ENCODE assay signal across 9 mouse cellular contexts in the genomic region with DNA sequence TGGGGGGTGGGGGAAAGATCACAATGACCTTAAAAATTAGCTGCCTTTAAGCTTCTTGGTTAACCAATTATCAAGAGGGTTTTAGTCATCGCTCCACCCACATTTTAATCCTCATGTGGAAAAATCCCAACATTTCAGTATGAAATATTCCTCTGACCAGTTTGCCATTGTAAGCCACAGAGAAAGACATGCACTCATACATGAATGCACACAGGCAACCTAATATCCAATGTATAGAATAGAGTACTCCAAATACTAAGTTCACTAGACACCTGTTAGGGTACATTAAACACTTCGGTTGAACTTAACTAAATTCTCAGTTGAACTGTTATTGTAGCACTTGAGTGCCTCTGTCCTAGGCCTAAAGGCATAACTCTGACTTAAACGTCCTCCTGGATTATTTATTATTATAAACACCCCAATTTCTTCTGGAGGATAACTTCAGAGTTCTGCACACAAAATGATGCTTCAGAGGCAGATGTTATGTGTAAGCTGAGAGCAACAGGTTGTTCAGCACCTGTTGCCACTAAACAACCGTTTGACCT. TPM values are rescaled to one million over a fixed set of nuclear protein-coding genes. Genes with fewer than 3 reads are reported as not detected.
DNase-seq lines count a peak whose midpoint lies in the region; ATAC-seq and TF ChIP-seq lines count a peak whose summit lies in the region.
"Had no signal": no experiment of that assay in that cellular context is flagged by ENCODE, and none has a peak within 500 bp of the region (broad histone marks: within the 10 kb centered on the region; RNA-seq: fewer than 3 reads in every experiment).

No protein-coding gene starts in this region.

- no peak for TF ChIP-seq CTCF in liver, adult 2 months (IDR thresholded peaks at IDR 0.05; ENCODE audit: low read depth, low read length)

- H3K4me2 ChIP-seq in forebrain, embryonic 13.5 days = peak overlapping the region; percentile 83
- peak overlapping the region; percentile 78 for H3K4me2 ChIP-seq in limb, embryonic 12.5 days
- peak overlapping the region; percentile 71 for H3K4me2 ChIP-seq in neural tube, embryonic 15.5 days

- no peak for TF ChIP-seq POLR2A in liver, adult 2 months (IDR thresholded peaks at IDR 0.05; ENCODE audit: extremely low read depth, insufficient read depth, low read length)

- peak overlapping the region; percentile 92 for H3K9ac ChIP-seq in liver, adult 2 months (ENCODE audit: low read depth, low read length)
- 0 out of 2 replicates have a peak overlapping the region, but pooled peaks have one; percentile 90 for H3K9ac ChIP-seq in forebrain, embryonic 13.5 days
- no peak overlapping the region for H3K9ac ChIP-seq in limb, embryonic 12.5 days (replicated peaks)
- peak overlapping the region; percentile 90 for H3K9ac ChIP-seq in neural tube, embryonic 15.5 days (replicated peaks)

- DNase-seq in liver, adult 2 months (ENCODE audit: extremely low read depth, low read depth, low spot score) = peak; percentile 31
- DNase-seq in liver = no peak
- no peak for DNase-seq in adrenal gland, adult 18-20 months (ENCODE audit: low spot score in 2 of 2)
- DNase-seq in left cerebral cortex, postnatal 25 days (ENCODE audit: low spot score in 2 of 2) = no peak
- DNase-seq in cerebellum, adult 11 months = no peak
- DNase-seq: thymus, postnatal 25 days had no signal

- H3K27me3 ChIP-seq in liver, adult 2 months (ENCODE audit: control insufficient read depth, insufficient read depth, low read length) = no peaks in the 10 kb centered on the region
- H3K27me3 ChIP-seq in forebrain, embryonic 13.5 days = peaks cover 9% of the 10 kb centered on the region; the same call in 1 of the 2 replicates
- no peaks in the 10 kb centered on the region for H3K27me3 ChIP-seq in limb, embryonic 12.5 days
- no peaks in the 10 kb centered on the region for H3K27me3 ChIP-seq in neural tube, embryonic 15.5 days (replicated peaks)

- no peak overlapping the region; the same call in 1 of the 2 replicates for H3K27ac ChIP-seq in liver, adult 2 months (replicated peaks; ENCODE audit: insufficient read depth, low read depth, low read length)
- no peak overlapping the region for H3K27ac ChIP-seq in forebrain, embryonic 13.5 days
- H3K27ac ChIP-seq in limb, embryonic 12.5 days = no peak overlapping the region
- no peak overlapping the region; the same call in 1 of the 2 replicates for H3K27ac ChIP-seq in neural tube, embryonic 15.5 days (replicated peaks)

- peaks cover 27% of the 10 kb centered on the region; the same call in 1 of the 2 replicates for H3K79me2 ChIP-seq in liver, adult 2 months (ENCODE audit: control insufficient read depth, insufficient read depth, low read length)

- H3K36me3 ChIP-seq in liver, adult 2 months (ENCODE audit: control insufficient read depth, insufficient read depth, low read length) = no peaks in the 10 kb centered on the region
- no peaks in the 10 kb centered on the region for H3K36me3 ChIP-seq in forebrain, embryonic 13.5 days (ENCODE audit: poor library complexity, severe bottlenecking)
- no peaks in the 10 kb centered on the region for H3K36me3 ChIP-seq in limb, embryonic 12.5 days
- H3K36me3 ChIP-seq in neural tube, embryonic 15.5 days = no peaks in the 10 kb centered on the region

- H3K9me3 ChIP-seq in forebrain, embryonic 13.5 days (replicated peaks) = no peaks in the 10 kb centered on the region
- H3K9me3 ChIP-seq in limb, embryonic 12.5 days = no peaks in the 10 kb centered on the region
- no peaks in the 10 kb centered on the region for H3K9me3 ChIP-seq in neural tube, embryonic 15.5 days (replicated peaks)

- H3K4me1 ChIP-seq in liver, adult 2 months (ENCODE audit: control insufficient read depth, insufficient read depth, low read length) = peaks cover 33% of the 10 kb centered on the region
- peaks cover 78% of the 10 kb centered on the region for H3K4me1 ChIP-seq in forebrain, embryonic 13.5 days
- peaks cover 65% of the 10 kb centered on the region for H3K4me1 ChIP-seq in limb, embryonic 12.5 days (replicated peaks)
- peaks cover 70% of the 10 kb centered on the region for H3K4me1 ChIP-seq in neural tube, embryonic 15.5 days

- 55% methylated on average over 4 of the region's 4 CpGs for WGBS in liver, adult 2 months
- WGBS in forebrain, embryonic 13.5 days = 71% methylated on average over 4 of the region's 4 CpGs
- WGBS in limb, embryonic 12.5 days = 63% methylated on average over 4 of the region's 4 CpGs
- 74% methylated on average over 4 of the region's 4 CpGs for WGBS in neural tube, embryonic 15.5 days

- intact Hi-C loops in left cerebral cortex, postnatal 25 days (cut with DNase I) = loop anchor here (5.0 kb wide), 2 partner anchors 95 to 140 kb away; no protein-coding TSS in a partner anchor

- H3K4me3 ChIP-seq in liver, adult 2 months (ENCODE audit: insufficient read depth, low read depth, low read length) = peak overlapping the region; percentile 80; the same call in 1 of the 2 replicates
- peak overlapping the region; percentile 84; the same call in 1 of the 2 replicates for H3K4me3 ChIP-seq in forebrain, embryonic 13.5 days
- peak overlapping the region; percentile 87 for H3K4me3 ChIP-seq in limb, embryonic 12.5 days (replicated peaks)
- peak overlapping the region; percentile 83 for H3K4me3 ChIP-seq in neural tube, embryonic 15.5 days (replicated peaks)

- ATAC-seq in forebrain, embryonic 13.5 days = no peak
- ATAC-seq in limb, embryonic 12.5 days (ENCODE audit: insufficient number of reproducible peaks, insufficient read depth, low FRiP score, low TSS enrichment, low read depth) = no peak
- ATAC-seq in neural tube, embryonic 15.5 days (ENCODE audit: low FRiP score) = no peak

RNA-seq across cellular contexts. Expression of a gene that starts 1.9 kb away (rescaled TPM):
- 163 and 184 TPM in 2 replicates for total RNA-seq in liver, adult 2 months (2014; rRNA removed)
- 159 and 183 TPM in 2 replicates for polyA plus RNA-seq in liver, adult 2 months (2012; rRNA removed)
- polyA plus RNA-seq in forebrain, embryonic 13.5 days (2015; fragmentation: Nextera tagmentation; extraction: Ambion mirVana) = 32.5 and 34.0 TPM in 2 replicates
- polyA plus RNA-seq in limb, embryonic 12.5 days (2016; fragmentation: Nextera tagmentation; extraction: Ambion mirVana) = 57.1 and 67.6 TPM in 2 replicates
- 77.2 and 88.7 TPM in 2 replicates for polyA plus RNA-seq in neural tube, embryonic 15.5 days (2015; fragmentation: Nextera tagmentation; extraction: Ambion mirVana)
- 100 to 1,000 TPM; 737 to 778 TPM for total RNA-seq in adrenal gland, adult 18-20 months (2021)
- total RNA-seq in left cerebral cortex, postnatal 25 days (2021) = 1,000 to 10,000 TPM; 1,156 to 1,300 TPM
